8 mouse cellular contexts compared by ENCODE assay signal in the genomic region with DNA sequence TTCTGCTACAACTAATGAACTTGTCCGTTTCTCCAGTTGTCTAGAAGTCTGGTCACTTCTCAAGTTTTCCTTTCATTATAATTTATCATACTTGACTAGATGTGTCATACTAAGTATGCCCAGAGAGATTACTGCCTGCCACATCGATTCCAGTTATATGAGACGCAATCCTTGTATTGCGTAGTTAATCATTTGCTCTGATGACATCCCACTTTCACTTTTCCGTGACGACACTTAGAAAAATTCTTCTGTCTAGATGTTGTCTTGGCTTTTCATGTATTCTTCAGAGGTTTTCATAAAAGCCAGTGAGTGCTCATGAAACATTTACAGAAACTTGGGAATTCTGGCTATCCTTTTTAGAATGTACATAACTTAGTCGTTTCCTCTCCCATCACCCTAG. TPM values are rescaled to one million over a fixed set of nuclear protein-coding genes. Genes with fewer than 3 reads are reported as not detected.
DNase-seq lines count a peak whose midpoint lies in the region; ATAC-seq and TF ChIP-seq lines count a peak whose summit lies in the region.

No protein-coding gene starts in this region.

- no peak for DNase-seq in kidney, adult 11 months
- DNase-seq in midbrain, postnatal 0 days (ENCODE audit: low spot score), result no peak
- DNase-seq in frontal cortex, postnatal 25 days (ENCODE audit: low spot score in 2 of 2), result no peak
- no peak for DNase-seq in c-Kit-positive CD71-positive TER-119-positive erythroid progenitor cells, embryonic 14.5 days (ENCODE audit: low spot score)
- no peak for DNase-seq in lung, postnatal 14 days

- no peak overlapping the region for H3K27ac ChIP-seq in kidney, embryonic 15.5 days
- H3K27ac ChIP-seq in bone marrow, adult 2 months (ENCODE audit: control insufficient read depth, insufficient read depth, low read depth, low read length, poor library complexity), result 0 out of 2 replicates have a peak overlapping the region, but pooled peaks have one; percentile 30
- no peak overlapping the region for H3K27ac ChIP-seq in hindbrain, embryonic 16.5 days (ENCODE audit: low read depth, low read length)
- H3K27ac ChIP-seq in midbrain, postnatal 0 days (ENCODE audit: low read depth, low read length), result no peak overlapping the region

- TF ChIP-seq CTCF in bone marrow, adult 2 months (IDR thresholded peaks at IDR 0.05; ENCODE audit: control insufficient read depth, insufficient read depth, low read length), result no peak
- TF ChIP-seq CTCF in midbrain, postnatal 0 days (IDR thresholded peaks at IDR 0.05), result no peak

- H3K4me3 ChIP-seq in kidney, embryonic 15.5 days (replicated peaks), result peak overlapping the region; percentile 97
- H3K4me3 ChIP-seq in bone marrow, adult 2 months (replicated peaks; ENCODE audit: control insufficient read depth, low read depth, low read length), result peak overlapping the region; percentile 78
- H3K4me3 ChIP-seq in hindbrain, embryonic 16.5 days (ENCODE audit: low read length), result peak overlapping the region; percentile 100
- H3K4me3 ChIP-seq in midbrain, postnatal 0 days (ENCODE audit: low read depth, low read length), result peak overlapping the region; percentile 100; the same call in 1 of the 2 replicates

- 60% methylated on average over 7 of the region's 7 CpGs for whole genome bisulfite sequencing in kidney, embryonic 15.5 days
- WGBS in bone marrow, adult 2 months, result 41% methylated on average over 7 of the region's 7 CpGs
- 75% methylated on average over 7 of the region's 7 CpGs for WGBS in hindbrain, embryonic 16.5 days
- WGBS in midbrain, postnatal 0 days, result 75% methylated on average over 7 of the region's 7 CpGs

- no peaks in the 10 kb centered on the region for H3K9me3 ChIP-seq in kidney, embryonic 15.5 days (replicated peaks)
- H3K9me3 ChIP-seq in hindbrain, embryonic 16.5 days (ENCODE audit: control insufficient read depth, low read length), result no peaks in the 10 kb centered on the region
- H3K9me3 ChIP-seq in midbrain, postnatal 0 days (ENCODE audit: low read length), result no peaks in the 10 kb centered on the region

- H3K4me2 ChIP-seq in kidney, embryonic 15.5 days, result peak overlapping the region; percentile 98
- peak overlapping the region; percentile 94 for H3K4me2 ChIP-seq in hindbrain, embryonic 16.5 days (ENCODE audit: low read length)
- H3K4me2 ChIP-seq in midbrain, postnatal 0 days (ENCODE audit: low read depth, low read length, poor library complexity, severe bottlenecking), result peak overlapping the region; percentile 82

- H3K9ac ChIP-seq in kidney, embryonic 15.5 days, result peak overlapping the region; percentile 94; the same call in 1 of the 2 replicates
- H3K9ac ChIP-seq in hindbrain, embryonic 16.5 days (ENCODE audit: low read depth, low read length), result peak overlapping the region; percentile 98; the same call in 1 of the 2 replicates
- H3K9ac ChIP-seq in midbrain, postnatal 0 days (replicated peaks; ENCODE audit: low read length, poor library complexity, severe bottlenecking), result no peak overlapping the region

- ATAC-seq in kidney, embryonic 15.5 days (replicated peaks; ENCODE audit: low FRiP score), result no peak
- ATAC-seq in hindbrain, embryonic 16.5 days, result no peak
- no peak for ATAC-seq in midbrain, postnatal 0 days (ENCODE audit: low FRiP score)

- TF ChIP-seq POLR2A in bone marrow, adult 2 months (IDR thresholded peaks at IDR 0.05; ENCODE audit: borderline replicate concordance, control insufficient read depth, low read depth, low read length), result no peak

- H3K27me3 ChIP-seq in kidney, embryonic 15.5 days, result no peaks in the 10 kb centered on the region
- no peaks in the 10 kb centered on the region for H3K27me3 ChIP-seq in hindbrain, embryonic 16.5 days (replicated peaks; ENCODE audit: control insufficient read depth, insufficient read depth, low read length)
- H3K27me3 ChIP-seq in midbrain, postnatal 0 days (ENCODE audit: insufficient read depth, low read length), result no peaks in the 10 kb centered on the region

- peaks cover 19% of the 10 kb centered on the region for H3K4me1 ChIP-seq in kidney, embryonic 15.5 days
- peaks cover 4% of the 10 kb centered on the region; the same call in 1 of the 2 replicates for H3K4me1 ChIP-seq in bone marrow, adult 2 months (ENCODE audit: control insufficient read depth, insufficient read depth, low read length)
- H3K4me1 ChIP-seq in hindbrain, embryonic 16.5 days (ENCODE audit: control insufficient read depth, insufficient read depth, low read depth, low read length), result peaks cover 16% of the 10 kb centered on the region
- H3K4me1 ChIP-seq in midbrain, postnatal 0 days (ENCODE audit: insufficient read depth, low read length), result no peaks in the 10 kb centered on the region

- peaks cover 32% of the 10 kb centered on the region for H3K36me3 ChIP-seq in kidney, embryonic 15.5 days
- H3K36me3 ChIP-seq in hindbrain, embryonic 16.5 days (ENCODE audit: control insufficient read depth, insufficient read depth, low read length), result peaks cover 5% of the 10 kb centered on the region; the same call in 1 of the 2 replicates
- H3K36me3 ChIP-seq in midbrain, postnatal 0 days (ENCODE audit: insufficient read depth, low read length), result no peaks in the 10 kb centered on the region

RNA-seq across cellular contexts. Expression of a gene that starts 0.6 kb away (rescaled TPM):
- 1.2 TPM in 2 replicates for polyA plus RNA-seq in kidney, embryonic 15.5 days (2015; fragmentation: Nextera tagmentation; extraction: Ambion mirVana)
- polyA plus RNA-seq in bone marrow, adult 2 months (2011; ENCODE audit: insufficient read depth, insufficient read length, low replicate concordance, missing spikeins), result 6.1 and 9.1 TPM in 2 replicates
- polyA plus RNA-seq in hindbrain, embryonic 16.5 days (2015; fragmentation: Nextera tagmentation; extraction: Ambion mirVana), result 10.4 and 10.9 TPM in 2 replicates
- total RNA-seq in midbrain, postnatal 0 days (2014; rRNA removed), result 34.4 and 35.4 TPM in 2 replicates
- polyA plus RNA-seq in midbrain, postnatal 0 days (2015; fragmentation: Nextera tagmentation; extraction: Ambion mirVana), result 6.8 and 11.2 TPM in 2 replicates

RNA-seq across cellular contexts. Expression of a gene that starts 1.6 kb away (rescaled TPM):
- polyA plus RNA-seq in kidney, embryonic 15.5 days (2015; fragmentation: Nextera tagmentation; extraction: Ambion mirVana), result 88.4 and 95.6 TPM in 2 replicates
- 103 and 126 TPM in 2 replicates for polyA plus RNA-seq in bone marrow, adult 2 months (2011; ENCODE audit: insufficient read depth, insufficient read length, low replicate concordance, missing spikeins)
- polyA plus RNA-seq in hindbrain, embryonic 16.5 days (2015; fragmentation: Nextera tagmentation; extraction: Ambion mirVana), result 82.7 and 83.2 TPM in 2 replicates
- total RNA-seq in midbrain, postnatal 0 days (2014; rRNA removed), result 79.9 and 83.1 TPM in 2 replicates
- polyA plus RNA-seq in midbrain, postnatal 0 days (2015; fragmentation: Nextera tagmentation; extraction: Ambion mirVana), result 89.0 and 97.0 TPM in 2 replicates
